Mouse (Mus musculus) kidney, postnatal 0 days (tissue): ENCODE measurements around the gene Samd4b. TPM values are rescaled to one million over a fixed set of nuclear protein-coding genes. Genes with fewer than 3 reads are reported as not detected.

Experiments used
- ATAC-seq: fragments of 200-750 bp; cut with Nextera tagmentation; replicated peaks from 2 replicates; pipeline ENCODE4 v1.8.0; 2017; ENCODE audit warnings: low read depth, moderate number of reproducible peaks, moderate TSS enrichment, moderate library complexity; ENCODE audit not compliant: low FRiP score
- DNase-seq: peaks from one replicate; pipeline ENCODE4 v3.0.0-alpha.2; 2016; ENCODE audit warnings: low spot score
- H3K27ac ChIP-seq: fragments of 300-500 bp; sonication (generic); 2 replicates; pipeline ENCODE4 v1.5.1; 2014; ENCODE audit warnings: mild to moderate bottlenecking
- H3K27me3 ChIP-seq: fragments of 300-500 bp; sonication (generic); 2 replicates; pipeline ENCODE4 v1.6.1; 2014; ENCODE audit warnings: low read length, mixed read lengths; ENCODE audit not compliant: insufficient read depth
- H3K36me3 ChIP-seq: fragments of 300-500 bp; sonication (generic); 2 replicates; pipeline ENCODE4 v1.6.1; 2014; ENCODE audit warnings: low read length, mixed read lengths; ENCODE audit not compliant: insufficient read depth
- H3K4me1 ChIP-seq: fragments of 300-500 bp; sonication (generic); replicated peaks from 2 replicates; pipeline ENCODE4 v1.6.1; 2014; ENCODE audit warnings: antibody characterized with exemption, low read length, mixed read lengths; ENCODE audit not compliant: insufficient read depth
- H3K4me2 ChIP-seq: fragments of 300-500 bp; sonication (generic); 2 replicates; pipeline ENCODE4 v1.6.1; 2014; ENCODE audit warnings: mild to moderate bottlenecking, low read length, moderate library complexity, mixed read lengths
- H3K4me3 ChIP-seq: fragments of 300-500 bp; sonication (generic); replicated peaks from 2 replicates; pipeline ENCODE4 v1.5.1; 2014; ENCODE audit warnings: low read depth, low read length
- H3K9ac ChIP-seq: fragments of 300-500 bp; sonication (generic); 2 replicates; pipeline ENCODE4 v1.6.1; 2014; ENCODE audit warnings: low read depth, low read length
- H3K9me3 ChIP-seq: fragments of 300-500 bp; sonication (generic); replicated peaks from 2 replicates; pipeline ENCODE4 v1.6.1; 2016; ENCODE audit warnings: low read length, inconsistent platforms, mixed read lengths
- CTCF ChIP-seq: IDR thresholded peaks from 2 replicates; pipeline ENCODE4 v1.5.1; 2016; ENCODE audit warnings: antibody characterized with exemption, low read depth, mild to moderate bottlenecking, moderate library complexity
- WGBS: fragments of 180-500 bp; shearing (Covaris S2); extraction: QIAGEN DNeasy Blood & Tissue Kit; methylation state at CpG from one replicate; pipeline ENCODE4 v1.1.7; 2014; 5-methylcytosine and 5-hydroxymethylcytosine counted together
- polyA plus RNA-seq: library from polyadenylated mRNA; unstranded; fragments of >200 nt; fragmentation: Nextera tagmentation; extraction: Ambion mirVana; gene quantifications from 2 replicates; pipeline ENCODE4 v1.2.1, GENCODE M21; 2015

The Samd4b gene
- polyA plus RNA-seq, 1 experiment from 2014 or later: 19.5 TPM

GRCm38 (mm10) chr7:28464416-28465212, 133.3 kb downstream of the Samd4b start:
- Histone ChIP-seq H3K4me2 (peak overlapping the region; percentile 27; the same call in 1 of the 2 replicates), H3K27me3 (no peaks in the 10 kb centered on the region), H3K36me3 (peaks cover 5% of the 10 kb centered on the region), H3K4me1 (no peaks in the 10 kb centered on the region; the same call in 1 of the 2 replicates), H3K4me3 (no peak overlapping the region), H3K9ac (no peak overlapping the region), H3K27ac (no peak overlapping the region), H3K9me3 (no peaks in the 10 kb centered on the region)
- DNase-seq: peak; percentile 84
- TF ChIP-seq CTCF: no peak
- 63% methylated on average over 10 of the region's 10 CpGs for WGBS
- ATAC-seq: peak; percentile 79

GRCm38 (mm10) chr7:28462769-28463168, 135.2 kb downstream of the Samd4b start:
- no peak for TF ChIP-seq CTCF
- H3K4me3 ChIP-seq: no peak overlapping the region
- no peak for ATAC-seq
- no peak overlapping the region for H3K9ac ChIP-seq
- H3K4me1 ChIP-seq: no peaks in the 10 kb centered on the region; the same call in 1 of the 2 replicates
- H3K9me3 ChIP-seq: no peaks in the 10 kb centered on the region
- H3K27ac ChIP-seq: no peak overlapping the region
- 93% methylated on average over 2 of the region's 2 CpGs for WGBS
- no peak overlapping the region for H3K4me2 ChIP-seq
- peaks cover 23% of the 10 kb centered on the region for H3K36me3 ChIP-seq
- H3K27me3 ChIP-seq: no peaks in the 10 kb centered on the region
- no peak for DNase-seq

GRCm38 (mm10) chr7:28460361-28460760, 137.6 kb downstream of the Samd4b start:
- H3K27ac ChIP-seq: no peak overlapping the region
- no peak for TF ChIP-seq CTCF
- no peak for DNase-seq
- H3K4me3 ChIP-seq: no peak overlapping the region
- peaks cover 23% of the 10 kb centered on the region for H3K36me3 ChIP-seq
- no peak for ATAC-seq
- H3K4me1 ChIP-seq: no peaks in the 10 kb centered on the region
- WGBS: 88% methylated on average over 5 of the region's 5 CpGs
- no peaks in the 10 kb centered on the region for H3K9me3 ChIP-seq
- no peak overlapping the region for H3K4me2 ChIP-seq
- H3K9ac ChIP-seq: no peak overlapping the region
- no peaks in the 10 kb centered on the region for H3K27me3 ChIP-seq

- Histone ChIP-seq H3K27me3 (no peaks in the 10 kb centered on the region), H3K4me1 (0 out of 2 replicates have a peak, but pooled peaks cover 3% of the 10 kb centered on the region), H3K27ac (no peak overlapping the region; the same call in 1 of the 2 replicates), H3K4me3 (peak overlapping the region; percentile 76), H3K9me3 (no peaks in the 10 kb centered on the region), H3K4me2 (peak overlapping the region; percentile 99), H3K9ac (peak overlapping the region; percentile 79), H3K36me3 (no peaks in the 10 kb centered on the region)
- 6% methylated on average over 16 of the region's 24 CpGs for WGBS
- peak; percentile 26 for ATAC-seq
- no peak for DNase-seq
- TF ChIP-seq CTCF: no peak
These were observed 145.5 kb downstream of the Samd4b start for GRCm38 (mm10) chr7:28452361-28453005.

- WGBS: under 1% methylated on average over 37 of the region's 97 CpGs
- no peak for TF ChIP-seq CTCF
- Histone ChIP-seq H3K27me3 (no peaks in the 10 kb centered on the region), H3K36me3 (no peaks in the 10 kb centered on the region), H3K9me3 (no peaks in the 10 kb centered on the region), H3K4me2 (peak within 1 kb of the TSS; percentile 99), H3K4me1 (0 out of 2 replicates have a peak, but pooled peaks cover 3% of the 10 kb centered on the region), H3K9ac (peak within 1 kb of the TSS; percentile 79), H3K4me3 (peak within 1 kb of the TSS; percentile 76), H3K27ac (peak within 1 kb of the TSS; percentile 62; the same call in 1 of the 2 replicates)
- peak; percentile 62 for ATAC-seq
- DNase-seq: peak; percentile 34
These were observed 146.2 kb downstream of the Samd4b start, which contains the start of gene Lrfn1 for GRCm38 (mm10) chr7:28451531-28452360. Lrfn1 (plus strand) TSS chr7:28451980.
